Mouse (Mus musculus): ENCODE measurements around the gene Tpk1.

Gene Tpk1

GRCm38 (mm10) chr6:43349083-43349482, 317.0 kb downstream of the Tpk1 start:
- DNase-seq (ENCODE audit: low read depth, low spot score): no peak
- no peaks in the 10 kb centered on the region for H3K27me3 ChIP-seq (ENCODE audit: control insufficient read depth, insufficient read depth, low read length, poor library complexity, severe bottlenecking)
- no peaks in the 10 kb centered on the region for H3K36me3 ChIP-seq (ENCODE audit: control insufficient read depth, insufficient read depth, low read length, poor library complexity, severe bottlenecking)

GRCm38 (mm10) chr6:43347637-43348036, 318.4 kb downstream of the Tpk1 start:
- H3K36me3 ChIP-seq (ENCODE audit: control insufficient read depth, insufficient read depth, low read length, poor library complexity, severe bottlenecking): no peaks in the 10 kb centered on the region; the same call in 1 of the 2 replicates
- DNase-seq (ENCODE audit: low read depth, low spot score): no peak
- H3K27me3 ChIP-seq (ENCODE audit: control insufficient read depth, insufficient read depth, low read length, poor library complexity, severe bottlenecking): no peaks in the 10 kb centered on the region

- DNase-seq (ENCODE audit: low read depth, low spot score): no peak
- no peaks in the 10 kb centered on the region; the same call in 1 of the 2 replicates for H3K36me3 ChIP-seq (ENCODE audit: control insufficient read depth, insufficient read depth, low read length, poor library complexity, severe bottlenecking)
- no peaks in the 10 kb centered on the region for H3K27me3 ChIP-seq (ENCODE audit: control insufficient read depth, insufficient read depth, low read length, poor library complexity, severe bottlenecking)
These were observed 323.1 kb downstream of the Tpk1 start for GRCm38 (mm10) chr6:43343006-43343405.

- DNase-seq (ENCODE audit: low read depth, low spot score): no peak
- Histone ChIP-seq H3K27me3 (ENCODE audit: control insufficient read depth, insufficient read depth, low read length, poor library complexity, severe bottlenecking) (no peaks in the 10 kb centered on the region), H3K36me3 (ENCODE audit: control insufficient read depth, insufficient read depth, low read length, poor library complexity, severe bottlenecking) (no peaks in the 10 kb centered on the region; the same call in 1 of the 2 replicates)
These were observed 323.7 kb downstream of the Tpk1 start for GRCm38 (mm10) chr6:43342386-43342785.

GRCm38 (mm10) chr6:43338804-43339203, 327.3 kb downstream of the Tpk1 start:
- Histone ChIP-seq H3K36me3 (ENCODE audit: control insufficient read depth, insufficient read depth, low read length, poor library complexity, severe bottlenecking) (no peaks in the 10 kb centered on the region; the same call in 1 of the 2 replicates), H3K27me3 (ENCODE audit: control insufficient read depth, insufficient read depth, low read length, poor library complexity, severe bottlenecking) (no peaks in the 10 kb centered on the region)
- no peak for DNase-seq (ENCODE audit: low read depth, low spot score)

- Histone ChIP-seq H3K36me3 (ENCODE audit: control insufficient read depth, insufficient read depth, low read length, poor library complexity, severe bottlenecking) (no peaks in the 10 kb centered on the region), H3K27me3 (ENCODE audit: control insufficient read depth, insufficient read depth, low read length, poor library complexity, severe bottlenecking) (no peaks in the 10 kb centered on the region)
- no peak for DNase-seq (ENCODE audit: low read depth, low spot score)
These were observed 328.6 kb downstream of the Tpk1 start for GRCm38 (mm10) chr6:43337491-43337961.

- DNase-seq (ENCODE audit: low read depth, low spot score): no peak
- Histone ChIP-seq H3K36me3 (ENCODE audit: control insufficient read depth, insufficient read depth, low read length, poor library complexity, severe bottlenecking) (no peaks in the 10 kb centered on the region), H3K27me3 (ENCODE audit: control insufficient read depth, insufficient read depth, low read length, poor library complexity, severe bottlenecking) (no peaks in the 10 kb centered on the region)
These were observed 330.4 kb downstream of the Tpk1 start for GRCm38 (mm10) chr6:43335619-43336234.

GRCm38 (mm10) chr6:43333479-43333878, 332.6 kb downstream of the Tpk1 start:
- H3K27me3 ChIP-seq (ENCODE audit: control insufficient read depth, insufficient read depth, low read length, poor library complexity, severe bottlenecking): no peaks in the 10 kb centered on the region
- DNase-seq (ENCODE audit: low read depth, low spot score): no peak

GRCm38 (mm10) chr6:43312961-43313656, 353.0 kb downstream of the Tpk1 start:
- DNase-seq (ENCODE audit: low read depth, low spot score): no peak

More at GRCm38 (mm10) chr6:43333479-43333878, 332.6 kb downstream of the Tpk1 start:
- no peaks in the 10 kb centered on the region for H3K36me3 ChIP-seq (ENCODE audit: control insufficient read depth, insufficient read depth, low read length, poor library complexity, severe bottlenecking)

GRCm38 (mm10) chr6:43312546-43312945, 353.5 kb downstream of the Tpk1 start:
- Histone ChIP-seq H3K27me3 (ENCODE audit: control insufficient read depth, insufficient read depth, low read length, poor library complexity, severe bottlenecking) (no peaks in the 10 kb centered on the region), H3K36me3 (ENCODE audit: control insufficient read depth, insufficient read depth, low read length, poor library complexity, severe bottlenecking) (no peaks in the 10 kb centered on the region)
- no peak for DNase-seq (ENCODE audit: low read depth, low spot score)

More at GRCm38 (mm10) chr6:43312961-43313656, 353.0 kb downstream of the Tpk1 start:
- Histone ChIP-seq H3K36me3 (ENCODE audit: control insufficient read depth, insufficient read depth, low read length, poor library complexity, severe bottlenecking) (no peaks in the 10 kb centered on the region), H3K27me3 (ENCODE audit: control insufficient read depth, insufficient read depth, low read length, poor library complexity, severe bottlenecking) (no peaks in the 10 kb centered on the region)

GRCm38 (mm10) chr6:43310071-43310470, 356.0 kb downstream of the Tpk1 start:
- H3K36me3 ChIP-seq (ENCODE audit: control insufficient read depth, insufficient read depth, low read length, poor library complexity, severe bottlenecking): no peaks in the 10 kb centered on the region

GRCm38 (mm10) chr6:43309454-43309853, 356.6 kb downstream of the Tpk1 start, which contains the start of gene Nobox:
TSS of gene Nobox (minus strand) at chr6:43309554.
- no peaks in the 10 kb centered on the region for H3K27me3 ChIP-seq (ENCODE audit: control insufficient read depth, insufficient read depth, low read length, poor library complexity, severe bottlenecking)
- H3K36me3 ChIP-seq (ENCODE audit: control insufficient read depth, insufficient read depth, low read length, poor library complexity, severe bottlenecking): no peaks in the 10 kb centered on the region
- DNase-seq (ENCODE audit: low read depth, low spot score): no peak

More at GRCm38 (mm10) chr6:43310071-43310470, 356.0 kb downstream of the Tpk1 start:
- H3K27me3 ChIP-seq (ENCODE audit: control insufficient read depth, insufficient read depth, low read length, poor library complexity, severe bottlenecking): no peaks in the 10 kb centered on the region
- DNase-seq (ENCODE audit: low read depth, low spot score): no peak

- no peak for DNase-seq (ENCODE audit: low read depth, low spot score)
- Histone ChIP-seq H3K27me3 (ENCODE audit: control insufficient read depth, insufficient read depth, low read length, poor library complexity, severe bottlenecking) (no peaks in the 10 kb centered on the region), H3K36me3 (ENCODE audit: control insufficient read depth, insufficient read depth, low read length, poor library complexity, severe bottlenecking) (no peaks in the 10 kb centered on the region)
These were observed 368.6 kb downstream of the Tpk1 start for GRCm38 (mm10) chr6:43297508-43297850.

GRCm38 (mm10) chr6:43296798-43297507, 369.1 kb downstream of the Tpk1 start:
- Histone ChIP-seq H3K27me3 (ENCODE audit: control insufficient read depth, insufficient read depth, low read length, poor library complexity, severe bottlenecking) (no peaks in the 10 kb centered on the region), H3K36me3 (ENCODE audit: control insufficient read depth, insufficient read depth, low read length, poor library complexity, severe bottlenecking) (no peaks in the 10 kb centered on the region)
- DNase-seq (ENCODE audit: low read depth, low spot score): no peak

- Histone ChIP-seq H3K27me3 (ENCODE audit: control insufficient read depth, insufficient read depth, low read length, poor library complexity, severe bottlenecking) (no peaks in the 10 kb centered on the region), H3K36me3 (ENCODE audit: control insufficient read depth, insufficient read depth, low read length, poor library complexity, severe bottlenecking) (no peaks in the 10 kb centered on the region)
- DNase-seq (ENCODE audit: low read depth, low spot score): no peak
These were observed 370.2 kb downstream of the Tpk1 start for GRCm38 (mm10) chr6:43295908-43296307.
